Mouse (Mus musculus) stomach, postnatal 0 days (tissue): ENCODE results near the gene Dgkg.

Source experiments
- CTCF ChIP-seq: IDR thresholded peaks from 2 replicates; pipeline ENCODE4 v1.5.1; 2016; ENCODE audit warnings: antibody characterized with exemption, low read depth, mild to moderate bottlenecking, moderate library complexity
- EP300 ChIP-seq: optimal IDR thresholded peaks from 2 replicates; pipeline ENCODE3; 2016; ENCODE audit warnings: antibody characterized with exemption

DNA sequence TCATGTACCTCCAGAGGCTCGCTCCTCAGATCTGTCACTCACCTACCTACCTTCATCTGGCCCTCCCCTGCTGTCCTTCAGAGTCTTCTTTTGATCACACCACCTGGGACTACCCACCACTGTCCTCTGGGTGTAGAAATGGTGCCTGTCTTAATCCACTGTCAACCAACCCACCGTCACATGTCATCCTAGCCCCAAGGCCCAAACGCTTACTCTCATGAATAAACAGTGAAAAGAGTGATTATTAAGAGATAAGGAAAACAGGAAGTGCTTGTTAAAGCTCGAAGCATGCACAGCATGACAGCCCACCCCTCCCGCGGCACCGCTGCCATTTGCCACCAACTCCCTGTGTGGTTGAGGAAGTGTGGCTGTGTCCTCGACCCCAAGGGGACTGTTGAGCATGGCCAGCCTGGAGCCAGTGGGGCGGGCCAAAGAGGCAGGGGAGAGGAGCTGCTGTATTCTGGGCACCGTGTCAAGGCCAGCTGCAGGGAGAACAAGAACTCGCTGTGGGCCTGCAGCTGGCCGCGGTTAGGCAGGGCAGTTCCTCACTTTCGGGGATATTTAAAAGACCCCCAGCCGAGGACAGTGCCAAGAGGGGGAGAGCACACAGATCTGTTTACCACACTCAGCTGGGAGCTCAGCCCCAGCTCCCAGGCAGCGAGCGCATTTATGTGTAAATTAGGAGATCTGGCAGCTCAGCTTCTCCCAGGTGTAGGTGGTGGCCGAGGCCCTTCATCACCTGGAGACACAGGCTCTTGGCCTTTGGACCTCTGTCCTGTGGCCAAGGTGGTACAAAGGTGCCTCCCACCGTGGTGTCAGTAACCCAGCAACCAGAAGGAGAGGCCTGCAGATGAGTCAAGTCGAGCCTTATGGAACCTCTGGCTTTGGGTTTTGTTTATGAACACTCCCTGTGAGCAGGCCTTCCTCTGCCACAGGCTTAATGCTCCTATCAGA is 139.3 kb downstream of the Dgkg start:
- TF ChIP-seq CTCF = no peak; the same call in 1 of the 2 replicates
- no peak for TF ChIP-seq EP300
